Mouse (Mus musculus) layer of hippocampus, postnatal 10 days (tissue): ENCODE measurements at regions not wholly inside any gene's neighbourhood (a gene's known extent, or its start where the extent isn't known, plus 50 kb on each side); places are given as distances from the start of the nearest gene placed in this dataset.

Experiments
- DNase-seq, 2 experiments: peaks; one replicate each; pipeline ENCODE4 v3.0.0; 2021; ENCODE audit warnings: low spot score in 2 of 2

DNA sequence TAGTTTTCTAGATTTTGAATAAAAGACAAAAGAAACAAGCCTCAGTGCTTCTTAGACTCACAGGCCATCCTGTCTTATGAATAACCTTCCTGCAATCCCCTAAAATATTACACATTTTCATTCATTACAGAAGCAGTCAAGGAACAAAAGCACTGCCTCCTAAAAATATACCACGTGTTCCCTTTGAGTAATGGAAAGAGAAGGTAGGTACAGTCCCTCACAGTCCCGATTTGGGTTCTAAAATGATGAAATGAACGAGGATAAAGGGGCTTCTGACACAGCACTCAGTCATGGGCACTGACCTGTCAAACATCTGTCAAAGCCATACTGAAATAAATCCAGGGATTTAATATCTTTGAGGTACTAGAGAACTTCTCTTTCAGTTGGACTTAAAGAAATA lies 159.9 kb downstream of the AW209491 start:
- no peak for DNase-seq

GRCm38 (mm10) chr13:14800246-14800645 lies 170.3 kb downstream of the AW209491 start:
- peak in 1 of 2 experiments; percentile 3 for DNase-seq

DNA sequence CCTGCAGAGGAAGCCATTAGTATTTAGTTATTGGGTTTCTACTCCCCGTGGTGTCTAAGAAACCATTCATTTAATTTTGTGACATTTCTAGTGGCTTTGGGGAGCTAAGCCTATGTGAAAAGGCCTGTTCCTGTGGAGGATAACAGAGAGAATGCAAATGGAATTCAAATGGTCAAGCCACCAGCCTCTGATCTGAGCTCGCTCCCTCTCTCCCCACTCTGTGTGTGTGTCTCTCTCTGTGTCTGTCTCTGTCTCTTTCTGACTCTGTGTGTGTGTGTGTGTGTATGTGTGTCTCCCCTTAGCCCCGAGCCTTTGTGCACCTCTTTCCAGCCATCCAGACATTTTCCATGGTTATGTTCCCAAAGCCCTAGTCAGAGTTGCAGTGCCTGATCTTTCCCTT lies 171.1 kb downstream of the AW209491 start:
- no peak for DNase-seq

DNA sequence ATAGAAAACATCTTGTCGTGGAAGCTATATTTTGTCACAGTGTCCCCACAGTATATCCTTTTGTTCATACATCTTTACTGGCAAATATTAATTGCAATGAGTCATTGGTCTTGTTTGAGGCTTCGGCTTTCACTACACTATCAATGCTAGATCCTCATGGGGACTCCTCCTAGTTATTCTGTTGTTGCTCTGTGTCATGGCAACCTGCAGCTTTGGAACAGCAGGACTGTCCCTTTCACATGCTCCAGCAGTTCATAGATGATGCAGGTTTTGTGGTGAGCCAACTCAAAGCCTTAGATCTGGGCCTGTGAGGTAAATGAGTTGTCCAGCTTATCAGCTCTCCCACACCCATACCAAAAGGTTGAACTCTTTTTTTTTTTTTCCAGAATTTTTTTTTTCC lies 172.4 kb downstream of the AW209491 start:
- no peak for DNase-seq

DNA sequence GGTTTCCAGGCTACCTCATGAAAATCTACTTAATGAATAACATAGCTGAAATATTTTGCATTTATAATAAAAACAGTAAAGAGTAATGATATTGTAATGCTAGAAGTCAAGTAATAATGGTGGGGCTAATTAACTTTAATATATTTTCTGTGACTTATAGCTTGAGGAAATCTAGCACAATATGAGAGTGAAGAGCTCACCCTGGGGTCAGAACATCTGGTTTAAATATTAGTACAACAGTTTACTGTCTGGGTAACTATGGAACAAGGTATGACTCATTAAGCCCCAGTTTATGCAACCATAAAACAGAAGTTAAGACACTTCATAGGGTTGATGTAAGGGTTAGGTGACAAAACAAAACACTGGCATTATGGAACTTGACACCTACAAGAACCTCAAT lies 205.4 kb downstream of the AW209491 start:
- DNase-seq, result no peak
